30 mouse cellular contexts compared by ENCODE assay signal in genomic region chr7:120751330-120751729, GRCm38 (mm10). TPM values are rescaled to one million over a fixed set of nuclear protein-coding genes. Genes with fewer than 3 reads are reported as not detected.
DNase-seq lines count a peak whose midpoint lies in the region; ATAC-seq and TF ChIP-seq lines count a peak whose summit lies in the region.
"Had no signal": no experiment of that assay in that cellular context is flagged by ENCODE, and none has a peak within 500 bp of the region (broad histone marks: within the 10 kb centered on the region; RNA-seq: fewer than 3 reads in every experiment).

No protein-coding gene starts in this region.

- no peaks in the 10 kb centered on the region for H3K4me1 ChIP-seq in cerebellum, adult 2 months (ENCODE audit: control insufficient read depth, insufficient read depth, low read length)
- H3K4me1 ChIP-seq: intestine, embryonic 15.5 days; limb, embryonic 12.5 days; liver, embryonic 15.5 days; lung, embryonic 15.5 days; neural tube, embryonic 12.5 days had no signal

- TF ChIP-seq POLR2A in cerebellum, adult 2 months (IDR thresholded peaks at IDR 0.05; ENCODE audit: borderline replicate concordance, insufficient read depth, low read length) = no peak

- ATAC-seq in hematopoietic stem cell, adult 5-6 weeks (replicated peaks in 1 of 2; ENCODE audit: insufficient read depth in 1 of 2, low FRiP score in 2 of 2, low TSS enrichment in 1 of 2, low read depth in 1 of 2, poor library complexity in 2 of 2, severe bottlenecking in 2 of 2) = peak; percentile 44
- ATAC-seq: activated CD4-positive, CD25-positive, alpha-beta regulatory T cell, adult 4 months; forebrain, embryonic 15.5 days; hindbrain, postnatal 0 days; intestine, embryonic 15.5 days; midbrain, embryonic 16.5 days had no signal

- H3K27ac ChIP-seq in left cerebral cortex, adult 2 months = peak overlapping the region; percentile 44
- H3K27ac ChIP-seq in cerebellum, adult 2 months (ENCODE audit: insufficient read depth, low read length) = no peak overlapping the region
- H3K27ac ChIP-seq: forebrain, embryonic 15.5 days; hindbrain, postnatal 0 days; intestine, embryonic 15.5 days; layer of hippocampus, adult 2 months; limb, embryonic 12.5 days; liver, embryonic 15.5 days; lung, embryonic 15.5 days; neural tube, embryonic 12.5 days; stomach, postnatal 0 days had no signal

- H3K27me3 ChIP-seq in cerebellum, adult 2 months (ENCODE audit: control insufficient read depth, insufficient read depth, low read length) = no peaks in the 10 kb centered on the region
- H3K27me3 ChIP-seq: forebrain, embryonic 15.5 days; intestine, embryonic 15.5 days; limb, embryonic 12.5 days; lung, embryonic 15.5 days; neural tube, embryonic 12.5 days had no signal

- no peak overlapping the region for H3K4me3 ChIP-seq in left cerebral cortex, adult 2 months
- H3K4me3 ChIP-seq in cerebellum, adult 2 months (replicated peaks; ENCODE audit: insufficient read depth, low read depth, low read length) = no peak overlapping the region
- H3K4me3 ChIP-seq: forebrain, embryonic 15.5 days; intestine, embryonic 15.5 days; layer of hippocampus, adult 2 months; limb, embryonic 12.5 days; liver, embryonic 15.5 days; lung, embryonic 15.5 days; neural tube, embryonic 12.5 days had no signal

- no peak for TF ChIP-seq CTCF in left cerebral cortex, adult 2 months (IDR thresholded peaks at IDR 0.05)
- TF ChIP-seq CTCF in cerebellum, adult 2 months (IDR thresholded peaks at IDR 0.05; ENCODE audit: borderline replicate concordance, insufficient read depth, low read depth, low read length) = no peak

- no peak for DNase-seq in left cerebral cortex, adult 2 months (ENCODE audit: extremely low spot score in 1 of 2, low spot score in 2 of 2)
- DNase-seq in left cerebral cortex, postnatal 25 days (ENCODE audit: low spot score in 2 of 2) = no peak
- peak; percentile 50 for DNase-seq in Muller cell, postnatal 12 days (ENCODE audit: inconsistent ontology term)
- no peak for DNase-seq in cerebellum, postnatal 14 days
- DNase-seq in cerebellum, adult 2 months = no peak
- no peak for DNase-seq in adipocyte (ENCODE audit: low spot score)
- DNase-seq: adrenal gland, postnatal 10 days; cerebellum, adult 11 months; cerebellum, adult 9-11 months; gastrocnemius, postnatal 36 days; heart, postnatal 14 days; kidney, adult 2 months; kidney, postnatal 36 days; right cerebral cortex, postnatal 4 days; thymus, adult 18-20 months; thymus, postnatal 25 days had no signal

- intact Hi-C loops in left cerebral cortex, adult 2 months (cut with DNase I) = loop anchor here (5.0 kb wide), 1 partner anchor 71 kb away; no protein-coding TSS in a partner anchor
- intact Hi-C loops in left cerebral cortex, postnatal 25 days (cut with DNase I) = no loop called here

RNA-seq across cellular contexts. Expression of gene Vwa3a, which starts 12.2 kb away (rescaled TPM):
- 10 to 100 TPM; 12.7 to 14.8 TPM for total RNA-seq in left cerebral cortex, adult 2 months (2021)
- total RNA-seq in left cerebral cortex, postnatal 25 days (2021) = 10 to 100 TPM; 12.2 to 18.0 TPM
- not detected in 2 replicates for total RNA-seq in hematopoietic stem cell, adult 5-6 weeks (2017)
- 1.4 and 2.1 TPM in 2 replicates for polyA plus RNA-seq in cerebellum, adult 2 months (2012; rRNA removed)
- total RNA-seq: megakaryocyte, adult 5-6 weeks had no signal
- polyA plus RNA-seq: activated CD4-positive, CD25-positive, alpha-beta regulatory T cell, adult 4 months; liver, adult 2 months; liver, embryonic 15.5 days had no signal

Comparison
In these comparisons a context has a peak if more than half of its experiments do, and no peak if none do; other contexts are left out.
1. RNA of gene Vwa3a, which starts 12.2 kb away (total RNA-seq): 12.2 to 18.0 TPM in left cerebral cortex, postnatal 25 days and 12.7 to 14.8 TPM in left cerebral cortex, adult 2 months; not detected in hematopoietic stem cell, adult 5-6 weeks; every median in the first group is over 10 times any median in the second.